Mouse (Mus musculus): ENCODE measurements at regions not wholly inside any gene's neighbourhood (a gene's known extent, or its start where the extent isn't known, plus 50 kb on each side); places are given as distances from the start of the nearest gene placed in this dataset.

DNA sequence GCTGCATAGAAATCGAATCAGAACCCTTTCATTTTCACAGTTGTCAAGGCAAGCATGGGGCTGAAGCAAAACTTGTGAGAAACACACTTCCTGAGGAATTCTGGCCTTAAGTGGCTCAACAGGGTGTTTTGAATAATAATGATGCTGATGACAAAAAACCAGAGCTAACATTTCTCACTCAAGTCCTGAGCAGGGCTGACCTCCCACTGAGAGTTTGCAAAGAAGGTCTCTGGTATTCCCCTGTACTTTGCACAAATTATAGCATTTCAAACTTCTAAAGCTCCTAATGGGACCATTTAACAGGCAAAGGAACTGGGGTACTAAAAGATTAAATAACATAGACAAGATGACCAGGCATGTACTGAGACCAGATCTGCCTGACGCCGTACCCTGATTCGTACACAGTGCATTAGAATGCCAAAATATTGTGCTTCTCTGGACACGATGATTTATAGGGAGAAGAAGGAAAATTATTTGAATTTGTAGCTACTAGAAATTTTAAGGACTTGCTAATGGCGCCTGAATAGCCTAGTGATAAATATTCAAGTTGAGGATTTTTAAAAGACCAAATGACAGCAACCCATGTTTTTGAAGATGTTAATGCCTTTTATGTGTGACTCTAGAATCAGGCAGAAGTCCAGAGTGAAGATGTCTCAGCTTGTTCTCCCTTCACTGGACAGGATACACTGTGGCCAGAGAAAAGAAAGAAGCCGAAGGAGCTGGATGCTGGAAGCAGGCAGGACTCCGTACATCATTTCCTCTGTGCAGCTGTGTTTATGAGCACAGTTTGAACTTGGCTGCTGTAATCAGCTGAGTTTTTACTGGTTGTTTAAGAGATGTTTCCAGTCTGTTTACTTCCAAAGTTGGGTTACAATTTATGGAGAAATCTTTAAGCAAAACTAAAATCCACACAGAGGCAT, 1056.7 kb downstream of the Fam19a2 start:
- no peak for ATAC-seq (ENCODE audit: insufficient number of reproducible peaks, insufficient read depth, low FRiP score, low read depth)
- Histone ChIP-seq H3K27me3 (ENCODE audit: control insufficient read depth, insufficient read depth, low read length) (no peaks in the 10 kb centered on the region), H3K9me3 (ENCODE audit: control insufficient read depth, low read length) (no peaks in the 10 kb centered on the region), H3K4me3 (ENCODE audit: control insufficient read depth in 1 of 2, insufficient read depth in 1 of 2, low read depth in 1 of 2, low read length in 2 of 2) (no peak overlapping the region), H3K4me1 (ENCODE audit: control insufficient read depth in 2 of 2, insufficient read depth in 2 of 2, low read length in 2 of 2) (no peaks in the 10 kb centered on the region), H3K9ac (ENCODE audit: low read length) (no peak overlapping the region), H3K36me3 (ENCODE audit: control insufficient read depth, insufficient read depth, low read length) (no peaks in the 10 kb centered on the region), H3K4me2 (ENCODE audit: low read length) (no peak overlapping the region), H3K27ac (replicated peaks in 1 of 2; ENCODE audit: control insufficient read depth in 1 of 2, insufficient read depth in 1 of 2, low read depth in 2 of 2, low read length in 2 of 2) (no peak overlapping the region)
- WGBS = 83% methylated on average over 8 of the region's 8 CpGs

DNA sequence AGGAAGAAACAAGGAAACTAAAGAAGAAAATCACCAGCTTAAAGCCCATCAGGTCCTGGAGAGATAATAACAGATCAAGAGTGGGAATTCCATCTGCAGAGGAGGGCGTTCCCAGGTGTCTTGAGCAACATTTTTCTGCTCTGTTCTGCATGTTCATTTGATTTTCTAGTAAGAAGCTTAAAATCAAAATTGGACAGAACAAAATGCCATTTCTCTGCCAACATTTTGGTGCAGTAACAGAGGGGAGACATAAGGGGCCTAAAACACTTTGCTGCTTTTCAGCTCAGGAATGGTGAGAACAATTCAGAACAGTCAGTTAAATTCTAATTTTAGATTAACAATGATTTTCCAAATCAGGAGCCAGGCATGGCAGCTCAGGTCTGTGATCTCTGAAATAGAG, 1056.8 kb downstream of the Slc16a7 start:
- Histone ChIP-seq H3K9ac (ENCODE audit: low read length) (no peak overlapping the region), H3K4me2 (ENCODE audit: low read length) (no peak overlapping the region), H3K36me3 (ENCODE audit: control insufficient read depth, insufficient read depth, low read length) (no peaks in the 10 kb centered on the region), H3K9me3 (ENCODE audit: control insufficient read depth, low read length) (no peaks in the 10 kb centered on the region), H3K4me1 (ENCODE audit: control insufficient read depth in 2 of 2, insufficient read depth in 2 of 2, low read length in 2 of 2) (no peaks in the 10 kb centered on the region), H3K27ac (replicated peaks in 1 of 2; ENCODE audit: control insufficient read depth in 1 of 2, insufficient read depth in 1 of 2, low read depth in 2 of 2, low read length in 2 of 2) (no peak overlapping the region), H3K27me3 (ENCODE audit: control insufficient read depth, insufficient read depth, low read length) (no peaks in the 10 kb centered on the region), H3K4me3 (ENCODE audit: control insufficient read depth in 1 of 2, insufficient read depth in 1 of 2, low read depth in 1 of 2, low read length in 2 of 2) (no peak overlapping the region)
- WGBS = 75% methylated on average over 1 of the region's 1 CpGs
- ATAC-seq (ENCODE audit: insufficient number of reproducible peaks, insufficient read depth, low FRiP score, low read depth) = no peak

DNA sequence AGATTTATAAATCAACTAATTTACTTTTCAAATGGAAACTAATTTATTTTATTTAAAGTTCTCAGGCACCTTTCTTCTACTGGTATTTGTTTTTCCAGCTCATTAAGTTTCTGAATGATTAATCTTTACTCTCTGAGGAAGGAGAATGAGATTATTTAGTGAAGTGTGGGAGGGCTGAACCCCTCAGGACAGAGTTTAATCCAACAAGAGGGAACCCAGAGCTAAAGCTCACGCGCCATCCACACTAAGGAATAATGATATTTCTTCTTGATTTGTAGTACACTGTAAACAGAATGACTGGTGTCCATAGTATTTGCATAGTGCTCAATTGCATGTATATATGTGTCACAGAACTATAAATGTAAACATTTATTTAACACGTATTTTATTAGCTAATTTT, 1050.3 kb downstream of the Slc16a7 start:
- H3K4me1 ChIP-seq (ENCODE audit: control insufficient read depth in 2 of 2, insufficient read depth in 2 of 2, low read length in 2 of 2) = no peaks in the 10 kb centered on the region
- WGBS = 85% methylated on average over 3 of the region's 3 CpGs
- no peak for ATAC-seq (ENCODE audit: insufficient number of reproducible peaks, insufficient read depth, low FRiP score, low read depth)
- no peak overlapping the region for H3K4me2 ChIP-seq (ENCODE audit: low read length)
- H3K27me3 ChIP-seq (ENCODE audit: control insufficient read depth, insufficient read depth, low read length) = no peaks in the 10 kb centered on the region
- H3K36me3 ChIP-seq (ENCODE audit: control insufficient read depth, insufficient read depth, low read length) = no peaks in the 10 kb centered on the region
- no peak overlapping the region for H3K27ac ChIP-seq (replicated peaks in 1 of 2; ENCODE audit: control insufficient read depth in 1 of 2, insufficient read depth in 1 of 2, low read depth in 2 of 2, low read length in 2 of 2)
- no peak overlapping the region for H3K9ac ChIP-seq (ENCODE audit: low read length)
- H3K9me3 ChIP-seq (ENCODE audit: control insufficient read depth, low read length) = no peaks in the 10 kb centered on the region
- no peak overlapping the region for H3K4me3 ChIP-seq (ENCODE audit: control insufficient read depth in 1 of 2, insufficient read depth in 1 of 2, low read depth in 1 of 2, low read length in 2 of 2)

DNA sequence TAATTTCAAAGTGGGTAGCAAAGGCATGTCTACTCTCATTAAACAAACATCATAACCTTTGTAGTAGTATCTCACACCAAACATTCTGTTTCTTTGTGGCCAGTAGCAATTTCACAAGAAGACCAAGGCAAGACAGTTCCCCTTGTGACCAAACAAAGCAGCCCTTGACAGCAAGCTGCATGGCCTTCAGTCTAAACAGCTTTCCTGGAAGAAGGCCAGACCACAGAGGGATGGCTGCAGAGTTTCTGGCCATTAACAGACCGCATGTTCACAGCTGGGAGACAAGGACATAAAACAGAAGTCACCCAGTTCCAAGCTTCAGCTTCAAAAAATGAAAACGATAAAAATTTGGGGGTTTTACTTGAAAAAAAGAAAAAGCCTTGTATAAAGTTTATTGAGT, 1040.0 kb downstream of the Slc16a7 start:
- ATAC-seq (ENCODE audit: insufficient number of reproducible peaks, insufficient read depth, low FRiP score, low read depth) = no peak; the same call in 1 of the 2 replicates
- Histone ChIP-seq H3K27ac (replicated peaks in 1 of 2; ENCODE audit: control insufficient read depth in 1 of 2, insufficient read depth in 1 of 2, low read depth in 2 of 2, low read length in 2 of 2) (no peak overlapping the region), H3K4me3 (ENCODE audit: control insufficient read depth in 1 of 2, insufficient read depth in 1 of 2, low read depth in 1 of 2, low read length in 2 of 2) (no peak overlapping the region), H3K4me1 (ENCODE audit: control insufficient read depth in 2 of 2, insufficient read depth in 2 of 2, low read length in 2 of 2) (no peaks in the 10 kb centered on the region), H3K9ac (ENCODE audit: low read length) (no peak overlapping the region), H3K9me3 (ENCODE audit: control insufficient read depth, low read length) (no peaks in the 10 kb centered on the region), H3K27me3 (ENCODE audit: control insufficient read depth, insufficient read depth, low read length) (no peaks in the 10 kb centered on the region), H3K4me2 (ENCODE audit: low read length) (no peak overlapping the region), H3K36me3 (ENCODE audit: control insufficient read depth, insufficient read depth, low read length) (no peaks in the 10 kb centered on the region)
- WGBS = 29% methylated on average over 2 of the region's 2 CpGs

DNA sequence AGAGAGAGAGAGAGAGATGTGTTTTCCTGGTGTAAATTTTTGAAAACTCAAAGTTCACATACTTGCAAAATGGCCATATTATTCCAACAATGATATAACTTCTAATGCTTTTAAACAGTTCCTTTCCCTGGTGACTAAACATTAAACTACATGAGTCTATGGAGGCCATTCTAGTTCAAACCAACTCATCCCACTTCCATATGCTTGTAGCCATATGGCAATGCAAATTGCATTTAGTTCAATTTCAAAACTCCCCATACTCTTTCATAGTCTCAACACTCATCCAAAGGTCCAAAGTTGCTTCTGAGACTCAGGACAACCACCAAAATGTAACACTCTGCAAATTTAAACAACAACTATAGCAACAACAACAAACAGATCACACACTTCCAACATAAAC, 1026.5 kb downstream of the Slc16a7 start:
- Histone ChIP-seq H3K9ac (ENCODE audit: low read length) (no peak overlapping the region), H3K4me1 (ENCODE audit: control insufficient read depth in 2 of 2, insufficient read depth in 2 of 2, low read length in 2 of 2) (no peaks in the 10 kb centered on the region), H3K27me3 (ENCODE audit: control insufficient read depth, insufficient read depth, low read length) (no peaks in the 10 kb centered on the region), H3K36me3 (ENCODE audit: control insufficient read depth, insufficient read depth, low read length) (no peaks in the 10 kb centered on the region), H3K9me3 (ENCODE audit: control insufficient read depth, low read length) (no peaks in the 10 kb centered on the region), H3K4me3 (ENCODE audit: control insufficient read depth in 1 of 2, insufficient read depth in 1 of 2, low read depth in 1 of 2, low read length in 2 of 2) (no peak overlapping the region), H3K4me2 (ENCODE audit: low read length) (no peak overlapping the region), H3K27ac (replicated peaks in 1 of 2; ENCODE audit: control insufficient read depth in 1 of 2, insufficient read depth in 1 of 2, low read depth in 2 of 2, low read length in 2 of 2) (no peak overlapping the region)
- no peak for ATAC-seq (ENCODE audit: insufficient number of reproducible peaks, insufficient read depth, low FRiP score, low read depth)

DNA sequence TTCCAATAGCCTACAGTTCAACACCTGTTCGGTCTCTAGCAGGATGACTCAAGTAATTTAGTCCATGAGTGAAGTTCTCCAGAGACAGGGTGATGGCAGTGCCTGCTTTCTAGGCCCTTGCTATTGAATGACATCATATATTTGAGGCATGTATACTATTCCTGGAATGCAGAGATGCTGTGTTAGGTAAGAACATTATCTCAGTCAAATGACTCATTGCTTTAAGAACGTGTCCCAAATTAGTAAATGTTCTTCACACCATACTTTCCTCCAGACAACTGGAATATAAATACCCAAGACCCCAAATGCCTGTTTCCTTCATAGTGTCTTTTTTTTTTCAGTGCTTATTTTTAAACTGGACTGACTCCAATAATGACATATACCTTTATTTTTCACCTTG, 1018.3 kb downstream of the Slc16a7 start:
- Histone ChIP-seq H3K9me3 (ENCODE audit: control insufficient read depth, low read length) (no peaks in the 10 kb centered on the region), H3K4me2 (ENCODE audit: low read length) (no peak overlapping the region), H3K4me1 (ENCODE audit: control insufficient read depth in 2 of 2, insufficient read depth in 2 of 2, low read length in 2 of 2) (no peaks in the 10 kb centered on the region), H3K4me3 (ENCODE audit: control insufficient read depth in 1 of 2, insufficient read depth in 1 of 2, low read depth in 1 of 2, low read length in 2 of 2) (no peak overlapping the region), H3K9ac (ENCODE audit: low read length) (no peak overlapping the region), H3K27ac (replicated peaks in 1 of 2; ENCODE audit: control insufficient read depth in 1 of 2, insufficient read depth in 1 of 2, low read depth in 2 of 2, low read length in 2 of 2) (no peak overlapping the region), H3K27me3 (ENCODE audit: control insufficient read depth, insufficient read depth, low read length) (no peaks in the 10 kb centered on the region), H3K36me3 (ENCODE audit: control insufficient read depth, insufficient read depth, low read length) (no peaks in the 10 kb centered on the region)
- 25% methylated on average over 2 of the region's 2 CpGs for WGBS
- no peak for ATAC-seq (ENCODE audit: insufficient number of reproducible peaks, insufficient read depth, low FRiP score, low read depth)

DNA sequence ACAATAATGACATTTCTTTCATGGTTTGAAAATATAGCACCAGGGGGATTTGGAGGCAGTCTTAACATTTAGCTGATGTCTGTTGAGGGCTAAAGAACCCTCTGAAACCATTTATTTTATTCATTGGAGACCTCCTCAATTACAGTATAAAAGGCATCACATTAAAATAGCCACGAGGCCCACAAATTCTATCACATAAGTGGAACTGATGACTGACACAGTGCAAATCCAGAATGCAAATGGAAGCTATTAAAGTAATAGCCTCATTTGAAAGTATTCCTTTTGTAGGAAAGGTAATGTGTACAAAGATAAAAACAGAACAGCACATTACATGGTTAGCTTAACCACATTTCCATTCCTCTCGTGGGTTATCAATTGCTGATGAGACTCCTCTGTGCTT, 986.6 kb downstream of the Slc16a7 start:
- H3K27ac ChIP-seq (replicated peaks in 1 of 2; ENCODE audit: control insufficient read depth in 1 of 2, insufficient read depth in 1 of 2, low read depth in 2 of 2, low read length in 2 of 2) = no peak overlapping the region
- H3K4me2 ChIP-seq (ENCODE audit: low read length) = no peak overlapping the region
- H3K4me1 ChIP-seq (ENCODE audit: control insufficient read depth in 2 of 2, insufficient read depth in 2 of 2, low read length in 2 of 2) = no peaks in the 10 kb centered on the region
- H3K27me3 ChIP-seq (ENCODE audit: control insufficient read depth, insufficient read depth, low read length) = no peaks in the 10 kb centered on the region
- no peaks in the 10 kb centered on the region for H3K36me3 ChIP-seq (ENCODE audit: control insufficient read depth, insufficient read depth, low read length)
- H3K9me3 ChIP-seq (ENCODE audit: control insufficient read depth, low read length) = no peaks in the 10 kb centered on the region
- no peak overlapping the region for H3K4me3 ChIP-seq (ENCODE audit: control insufficient read depth in 1 of 2, insufficient read depth in 1 of 2, low read depth in 1 of 2, low read length in 2 of 2)
- no peak for ATAC-seq (ENCODE audit: insufficient number of reproducible peaks, insufficient read depth, low FRiP score, low read depth)
- WGBS = 65% methylated on average over 2 of the region's 2 CpGs
- H3K9ac ChIP-seq (ENCODE audit: low read length) = no peak overlapping the region

DNA sequence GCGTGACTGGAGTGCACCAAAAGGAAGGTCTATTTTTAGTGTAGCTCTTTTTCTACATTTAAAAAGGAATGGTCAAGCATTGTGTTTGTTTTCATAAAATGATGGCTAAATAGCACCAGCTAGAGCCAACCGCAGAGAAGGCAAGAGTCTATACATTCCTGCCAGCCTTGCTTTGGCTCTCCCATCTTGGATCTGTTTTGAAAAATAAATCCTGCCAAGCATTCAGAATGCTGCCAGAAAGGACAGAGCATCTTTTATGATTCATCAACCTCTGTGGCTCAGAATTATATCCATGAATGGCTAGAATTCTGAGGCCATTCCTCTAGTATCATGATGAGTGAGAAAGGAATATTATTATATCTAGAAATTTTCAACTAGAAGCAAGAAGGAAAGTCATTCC, 979.6 kb downstream of the Slc16a7 start:
- Histone ChIP-seq H3K4me2 (ENCODE audit: low read length) (no peak overlapping the region), H3K4me1 (ENCODE audit: control insufficient read depth in 2 of 2, insufficient read depth in 2 of 2, low read length in 2 of 2) (no peaks in the 10 kb centered on the region), H3K4me3 (ENCODE audit: control insufficient read depth in 1 of 2, insufficient read depth in 1 of 2, low read depth in 1 of 2, low read length in 2 of 2) (no peak overlapping the region), H3K27ac (replicated peaks in 1 of 2; ENCODE audit: control insufficient read depth in 1 of 2, insufficient read depth in 1 of 2, low read depth in 2 of 2, low read length in 2 of 2) (no peak overlapping the region), H3K36me3 (ENCODE audit: control insufficient read depth, insufficient read depth, low read length) (no peaks in the 10 kb centered on the region), H3K27me3 (ENCODE audit: control insufficient read depth, insufficient read depth, low read length) (no peaks in the 10 kb centered on the region), H3K9me3 (ENCODE audit: control insufficient read depth, low read length) (no peaks in the 10 kb centered on the region), H3K9ac (ENCODE audit: low read length) (no peak overlapping the region)
- ATAC-seq (ENCODE audit: insufficient number of reproducible peaks, insufficient read depth, low FRiP score, low read depth) = no peak
- 50% methylated on average over 2 of the region's 2 CpGs for WGBS

All from heart, embryonic 14.5 days (tissue).